29 mouse cellular contexts compared by ENCODE assay signal in genomic region chr10:110958879-110959278, GRCm38 (mm10). TPM values are rescaled to one million over a fixed set of nuclear protein-coding genes. Genes with fewer than 3 reads are reported as not detected.
"Had no signal": no experiment of that assay in that cellular context is flagged by ENCODE, and none has a peak within 500 bp of the region (broad histone marks: within the 10 kb centered on the region; RNA-seq: fewer than 3 reads in every experiment).

No protein-coding gene starts in this region.

- H3K4me3 ChIP-seq: embryonic facial prominence, embryonic 10.5 days; embryonic facial prominence, embryonic 12.5 days; embryonic facial prominence, embryonic 13.5 days; embryonic facial prominence, embryonic 15.5 days; erythroblast, embryonic 14.5 days; forebrain, embryonic 10.5 days; forebrain, embryonic 12.5 days; forebrain, embryonic 13.5 days; forebrain, embryonic 15.5 days; gastrocnemius, adult 2 months; heart, adult 2 months had no signal

- H3K9me3 ChIP-seq: embryonic facial prominence, embryonic 10.5 days; embryonic facial prominence, embryonic 12.5 days; embryonic facial prominence, embryonic 13.5 days; embryonic facial prominence, embryonic 15.5 days; forebrain, embryonic 10.5 days; forebrain, embryonic 12.5 days; forebrain, embryonic 13.5 days; forebrain, embryonic 15.5 days had no signal

- ATAC-seq: forebrain, embryonic 13.5 days; forebrain, embryonic 14.5 days; forebrain, embryonic 15.5 days; forebrain, embryonic 16.5 days; forebrain, postnatal 0 days had no signal

- H3K4me1 ChIP-seq: embryonic facial prominence, embryonic 10.5 days; embryonic facial prominence, embryonic 12.5 days; embryonic facial prominence, embryonic 13.5 days; embryonic facial prominence, embryonic 15.5 days; forebrain, embryonic 10.5 days; forebrain, embryonic 12.5 days; forebrain, embryonic 13.5 days; forebrain, embryonic 15.5 days had no signal

- DNase-seq: cerebellum, adult 18-20 months; cerebellum, adult 2 months; cerebellum, adult 8-10 months; cerebellum, adult 9-10 months; cerebellum, adult 9-11 months; cerebellum, postnatal 10 days; cerebellum, postnatal 14 days; cerebellum, postnatal 25 days; cerebellum, postnatal 36 days; embryo, embryonic 11 days; forebrain, postnatal 0 days; gastrocnemius, adult 2 months; gastrocnemius, postnatal 10 days; gastrocnemius, postnatal 14 days; gastrocnemius, postnatal 25 days; gastrocnemius, postnatal 36 days; heart, adult 18-20 months; heart, adult 2 months had no signal

- H3K27me3 ChIP-seq: embryonic facial prominence, embryonic 12.5 days; embryonic facial prominence, embryonic 13.5 days; embryonic facial prominence, embryonic 15.5 days; forebrain, embryonic 12.5 days; forebrain, embryonic 13.5 days; forebrain, embryonic 15.5 days had no signal

- H3K27ac ChIP-seq: embryonic facial prominence, embryonic 10.5 days; embryonic facial prominence, embryonic 12.5 days; embryonic facial prominence, embryonic 13.5 days; embryonic facial prominence, embryonic 15.5 days; forebrain, embryonic 10.5 days; forebrain, embryonic 12.5 days; forebrain, embryonic 13.5 days; forebrain, embryonic 15.5 days; gastrocnemius, adult 2 months; heart, adult 2 months had no signal

- H3K4me2 ChIP-seq: embryonic facial prominence, embryonic 12.5 days; embryonic facial prominence, embryonic 13.5 days; embryonic facial prominence, embryonic 15.5 days; forebrain, embryonic 12.5 days; forebrain, embryonic 13.5 days; forebrain, embryonic 15.5 days had no signal

- H3K9ac ChIP-seq: embryonic facial prominence, embryonic 12.5 days; embryonic facial prominence, embryonic 13.5 days; embryonic facial prominence, embryonic 15.5 days; forebrain, embryonic 12.5 days; forebrain, embryonic 13.5 days; forebrain, embryonic 15.5 days; forebrain, postnatal 0 days had no signal

RNA-seq across cellular contexts. Expression of gene Zdhhc17, which starts 51.1 kb away (rescaled TPM):
- polyA plus RNA-seq: erythroblast, embryonic 14.5 days had no signal
